Mouse (Mus musculus) mammary gland, adult 2 months (tissue): Measurements from ENCODE around the gene Fam208a. TPM values are rescaled to one million over a fixed set of nuclear protein-coding genes. Genes with fewer than 3 reads are reported as not detected.

Experiments
- polyA plus RNA-seq: library from polyadenylated mRNA; depleted of rRNA; stranded (reverse); fragments of >200 nt; gene quantifications from 2 replicates; pipeline ENCODE4 v1.2.3, GENCODE M21; 2012; ENCODE audit warnings: low replicate concordance; rRNA removed

The Fam208a gene
- 3.9 and 8.7 TPM in 2 replicates for polyA plus RNA-seq

DNA sequence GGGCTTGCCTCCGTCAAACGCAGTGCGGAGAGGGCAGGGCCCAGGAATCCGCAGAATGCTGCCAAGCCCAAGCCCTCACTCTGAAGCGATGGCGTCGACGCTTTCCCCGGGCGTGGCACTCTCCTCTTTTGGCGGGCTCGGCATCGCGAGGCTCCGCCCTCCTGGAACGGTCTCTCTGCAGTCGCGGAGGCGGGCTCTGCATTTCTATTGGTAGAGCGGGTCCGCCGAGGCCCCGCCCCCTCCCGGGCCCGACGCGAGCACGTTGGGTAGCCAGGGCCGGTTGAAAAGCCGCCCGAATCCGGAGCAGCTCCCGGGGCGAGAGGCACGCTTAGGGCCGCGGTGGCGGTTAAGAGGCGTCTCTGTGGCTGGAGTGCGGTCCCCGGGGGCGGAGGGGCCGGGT is at the start of gene Fam208a:
Gene Fam208a (plus strand): TSS at position 262 of the 400 bp plus-strand sequence.

GRCm38 (mm10) chr14:27507894-27508643 is 79.4 kb downstream of the Fam208a start, which contains the start of gene Ccdc66:
Gene Ccdc66, minus strand, starts transcription at chr14:27508460.

Other genes starting within 250 kb of the Fam208a start
- gene Ccdc66, start 79.6 kb downstream of the Fam208a start, polyA plus RNA-seq = 0.73 and 2.5 TPM in 2 replicates
- gene Erc2, start 193.6 kb downstream of the Fam208a start, polyA plus RNA-seq = 0.06 and 0.12 TPM in 2 replicates